Mouse (Mus musculus) cerebellum, adult 2 months (tissue): ENCODE data around the gene Fbn1. TPM values are rescaled to one million over a fixed set of nuclear protein-coding genes. Genes with fewer than 3 reads are reported as not detected.

ENCODE experiments used
- DNase-seq, 2 experiments: peaks; one replicate each; pipeline ENCODE4 v3.0.0; 2021
- H3K27ac ChIP-seq: fragments of 200-500 bp; 2 replicates; pipeline ENCODE4 v1.5.1; 2012; ENCODE audit warnings: low read length, control low read depth, inconsistent platforms; ENCODE audit not compliant: insufficient read depth
- H3K27me3 ChIP-seq: fragments of 200-500 bp; 2 replicates; pipeline ENCODE4 v1.6.1; 2012; ENCODE audit warnings: inconsistent platforms, mild to moderate bottlenecking, low read length, moderate library complexity; ENCODE audit not compliant: control insufficient read depth, insufficient read depth
- H3K4me1 ChIP-seq: fragments of 200-500 bp; 2 replicates; pipeline ENCODE4 v1.6.1; 2011; ENCODE audit warnings: low read length; ENCODE audit not compliant: control insufficient read depth, insufficient read depth
- H3K4me3 ChIP-seq: fragments of 200-500 bp; replicated peaks from 2 replicates; pipeline ENCODE3; 2011; ENCODE audit warnings: mild to moderate bottlenecking, low read depth, low read length, control low read depth; ENCODE audit not compliant: insufficient read depth
- CTCF ChIP-seq: fragments of 200-500 bp; IDR thresholded peaks from 2 replicates; pipeline ENCODE4 v1.5.1; 2011; ENCODE audit warnings: low read depth, mild to moderate bottlenecking, control low read depth, low read length, moderate library complexity, borderline replicate concordance; ENCODE audit not compliant: insufficient read depth
- POLR2A ChIP-seq: fragments of 200-500 bp; IDR thresholded peaks from 2 replicates; pipeline ENCODE4 v1.6.1; 2011; ENCODE audit warnings: low read length, control low read depth, borderline replicate concordance; ENCODE audit not compliant: insufficient read depth
- WGBS: fragments of 180-500 bp; shearing (Covaris S2); methylation state at CpG from one replicate; pipeline ENCODE4 v1.1.7; 2018; 5-methylcytosine and 5-hydroxymethylcytosine counted together
- polyA plus RNA-seq: library from polyadenylated mRNA; depleted of rRNA; stranded (reverse); fragments of >200 nt; gene quantifications from 2 replicates; pipeline ENCODE4 v1.2.3, GENCODE M21; 2012

Fbn1 gene
- polyA plus RNA-seq, 1 experiment, result 1.2 TPM

GRCm38 (mm10) chr2:125470553-125471295 is 37.1 kb downstream of the Fbn1 start:
- TF ChIP-seq CTCF, result no peak
- no peak for TF ChIP-seq POLR2A
- Histone ChIP-seq H3K27ac (no peak overlapping the region), H3K4me1 (peaks cover 2% of the 10 kb centered on the region; the same call in 1 of the 2 replicates), H3K27me3 (no peaks in the 10 kb centered on the region), H3K4me3 (no peak overlapping the region)
- DNase-seq, result no peak
- 73% methylated on average over 8 of the region's 8 CpGs for WGBS

GRCm38 (mm10) chr2:125464036-125464435 is 43.8 kb downstream of the Fbn1 start:
- Histone ChIP-seq H3K27me3 (no peaks in the 10 kb centered on the region), H3K4me1 (no peaks in the 10 kb centered on the region), H3K4me3 (no peak overlapping the region), H3K27ac (no peak overlapping the region)
- TF ChIP-seq POLR2A, result no peak
- no peak for TF ChIP-seq CTCF
- 83% methylated on average over 6 of the region's 6 CpGs for WGBS
- DNase-seq, result no peak

GRCm38 (mm10) chr2:125459087-125459486 is 48.7 kb downstream of the Fbn1 start:
- H3K27ac ChIP-seq, result no peak overlapping the region
- TF ChIP-seq CTCF, result no peak
- TF ChIP-seq POLR2A, result no peak
- H3K27me3 ChIP-seq, result no peaks in the 10 kb centered on the region
- DNase-seq, result no peak
- no peak overlapping the region for H3K4me3 ChIP-seq
- no peaks in the 10 kb centered on the region for H3K4me1 ChIP-seq
- WGBS, result 76% methylated on average over 3 of the region's 3 CpGs

GRCm38 (mm10) chr2:125456059-125456789 is 51.6 kb downstream of the Fbn1 start:
- no peaks in the 10 kb centered on the region for H3K4me1 ChIP-seq
- H3K27me3 ChIP-seq, result no peaks in the 10 kb centered on the region
- TF ChIP-seq POLR2A, result no peak
- no peak for TF ChIP-seq CTCF
- WGBS, result 74% methylated on average over 15 of the region's 15 CpGs
- H3K27ac ChIP-seq, result no peak overlapping the region
- no peak overlapping the region for H3K4me3 ChIP-seq
- no peak for DNase-seq

GRCm38 (mm10) chr2:125454781-125455180 is 53.0 kb downstream of the Fbn1 start:
- WGBS, result 93% methylated on average over 5 of the region's 5 CpGs
- no peak for DNase-seq
- H3K27me3 ChIP-seq, result no peaks in the 10 kb centered on the region
- no peaks in the 10 kb centered on the region for H3K4me1 ChIP-seq
- H3K4me3 ChIP-seq, result no peak overlapping the region
- TF ChIP-seq CTCF, result no peak
- H3K27ac ChIP-seq, result no peak overlapping the region

- TF ChIP-seq CTCF, result no peak
- no peak for TF ChIP-seq POLR2A
- WGBS, result 14% methylated on average over 6 of the region's 6 CpGs
- Histone ChIP-seq H3K4me1 (no peaks in the 10 kb centered on the region), H3K27me3 (no peaks in the 10 kb centered on the region), H3K4me3 (no peak overlapping the region), H3K27ac (no peak overlapping the region)
- no peak for DNase-seq
Measured at GRCm38 (mm10) chr2:125452369-125453097, 55.3 kb downstream of the Fbn1 start.

- 85% methylated on average over 8 of the region's 8 CpGs for WGBS
- Histone ChIP-seq H3K27ac (no peak overlapping the region), H3K27me3 (no peaks in the 10 kb centered on the region), H3K4me3 (no peak overlapping the region), H3K4me1 (no peaks in the 10 kb centered on the region)
- TF ChIP-seq POLR2A (no peak), CTCF (no peak)
- no peak for DNase-seq
Measured at GRCm38 (mm10) chr2:125449361-125449760, 58.4 kb downstream of the Fbn1 start.

- no peak for DNase-seq
- Histone ChIP-seq H3K4me3 (no peak overlapping the region), H3K27ac (no peak overlapping the region), H3K27me3 (no peaks in the 10 kb centered on the region), H3K4me1 (no peaks in the 10 kb centered on the region)
- 72% methylated on average over 6 of the region's 6 CpGs for WGBS
- no peak for TF ChIP-seq CTCF
- no peak for TF ChIP-seq POLR2A
Measured at GRCm38 (mm10) chr2:125448881-125449280, 58.9 kb downstream of the Fbn1 start.
